Mouse (Mus musculus) limb, embryonic 12.5 days (tissue): ENCODE measurements around the gene Abhd12b. TPM values are rescaled to one million over a fixed set of nuclear protein-coding genes. Genes with fewer than 3 reads are reported as not detected.

Experiments used
- ATAC-seq: fragments of 200-750 bp; cut with Nextera tagmentation; 2 replicates; pipeline ENCODE4 v1.8.0; 2017; ENCODE audit warnings: low read depth, moderate TSS enrichment; ENCODE audit not compliant: insufficient number of reproducible peaks, insufficient read depth, low FRiP score, low TSS enrichment
- H3K27ac ChIP-seq: fragments of 300-500 bp; sonication (generic); 2 replicates; pipeline ENCODE4 v1.5.1; 2016; ENCODE audit warnings: mild to moderate bottlenecking, moderate library complexity
- H3K27me3 ChIP-seq: fragments of 300-500 bp; sonication (generic); 2 replicates; pipeline ENCODE4 v1.6.1; 2016; ENCODE audit warnings: mild to moderate bottlenecking, moderate library complexity
- H3K36me3 ChIP-seq: fragments of 300-500 bp; sonication (generic); 2 replicates; pipeline ENCODE4 v1.6.1; 2016; ENCODE audit warnings: mild to moderate bottlenecking, moderate library complexity
- H3K4me1 ChIP-seq: fragments of 300-500 bp; sonication (generic); replicated peaks from 2 replicates; pipeline ENCODE4 v1.6.1; 2016
- H3K4me2 ChIP-seq: fragments of 300-500 bp; sonication (generic); 2 replicates; pipeline ENCODE4 v1.6.1; 2016; ENCODE audit warnings: mild to moderate bottlenecking, moderate library complexity
- H3K4me3 ChIP-seq: fragments of 300-500 bp; sonication (generic); replicated peaks from 2 replicates; pipeline ENCODE4 v1.5.1; 2016; ENCODE audit warnings: mild to moderate bottlenecking
- H3K9ac ChIP-seq: fragments of 300-500 bp; sonication (generic); replicated peaks from 2 replicates; pipeline ENCODE4 v1.6.1; 2016; ENCODE audit warnings: mild to moderate bottlenecking, moderate library complexity
- H3K9me3 ChIP-seq: fragments of 300-500 bp; sonication (generic); 2 replicates; pipeline ENCODE4 v1.6.1; 2016; ENCODE audit warnings: mild to moderate bottlenecking, moderate library complexity
- WGBS: fragments of 180-500 bp; shearing (Covaris S2); methylation state at CpG from one replicate; pipeline ENCODE4 v1.1.7; 2016; 5-methylcytosine and 5-hydroxymethylcytosine counted together
- polyA plus RNA-seq: library from polyadenylated mRNA; unstranded; fragments of >200 nt; fragmentation: Nextera tagmentation; extraction: Ambion mirVana; gene quantifications from 2 replicates; pipeline ENCODE4 v1.2.1, GENCODE M21; 2016

The Abhd12b gene
- polyA plus RNA-seq, 1 experiment from 2014 or later: not detected

DNA sequence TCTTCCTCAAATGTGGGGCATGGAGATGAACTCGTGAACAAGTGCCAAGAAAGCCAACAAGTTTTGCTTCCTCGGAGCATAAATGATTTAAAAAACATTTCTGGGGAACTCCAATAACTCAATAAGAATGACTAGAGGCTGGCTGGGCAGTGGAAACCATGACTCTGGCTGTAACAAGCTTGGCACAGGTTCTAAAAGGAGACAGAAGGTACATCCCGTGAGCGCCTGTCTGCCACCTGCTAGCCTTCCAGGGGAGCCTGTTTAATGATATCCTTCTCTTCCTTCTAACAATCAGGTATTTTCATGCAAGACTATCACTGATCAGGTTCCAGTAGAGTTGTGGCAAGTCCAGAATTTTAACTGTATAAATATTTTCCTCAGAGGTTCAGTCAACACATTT is 58.6 kb downstream of the Abhd12b start:
- H3K9me3 ChIP-seq: no peaks in the 10 kb centered on the region
- H3K4me3 ChIP-seq: no peak overlapping the region
- H3K36me3 ChIP-seq: no peaks in the 10 kb centered on the region
- ATAC-seq: no peak
- 83% methylated on average over 4 of the region's 4 CpGs for WGBS
- no peak overlapping the region for H3K27ac ChIP-seq
- no peak overlapping the region for H3K4me2 ChIP-seq
- H3K4me1 ChIP-seq: no peaks in the 10 kb centered on the region; the same call in 1 of the 2 replicates
- H3K27me3 ChIP-seq: no peaks in the 10 kb centered on the region
- no peak overlapping the region for H3K9ac ChIP-seq

- WGBS: 82% methylated on average over 6 of the region's 6 CpGs
- Histone ChIP-seq H3K4me3 (no peak overlapping the region), H3K4me1 (no peaks in the 10 kb centered on the region; the same call in 1 of the 2 replicates), H3K9ac (no peak overlapping the region), H3K36me3 (no peaks in the 10 kb centered on the region), H3K9me3 (no peaks in the 10 kb centered on the region), H3K27me3 (no peaks in the 10 kb centered on the region), H3K27ac (no peak overlapping the region), H3K4me2 (no peak overlapping the region)
- no peak for ATAC-seq
These were observed 59.7 kb downstream of the Abhd12b start for GRCm38 (mm10) chr12:70213601-70214000.

DNA sequence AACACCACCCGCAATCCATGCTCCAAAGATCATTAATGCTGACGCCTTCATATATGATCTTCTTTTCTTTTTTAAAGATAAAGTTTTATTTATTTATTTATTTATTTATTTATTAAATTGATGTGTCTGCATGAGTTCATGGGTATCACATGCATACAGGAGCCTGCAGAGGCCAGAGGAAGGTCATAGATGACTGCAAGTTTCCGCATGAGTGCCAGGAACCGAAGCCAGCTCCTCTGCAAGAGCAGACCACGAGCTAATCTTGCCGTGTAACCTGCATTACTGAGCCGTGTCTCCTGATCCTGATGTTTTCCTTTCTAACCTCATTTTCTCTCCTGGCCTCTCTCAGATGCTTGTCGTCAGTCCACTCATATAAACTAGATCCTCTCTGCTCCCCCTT is 60.3 kb downstream of the Abhd12b start:
- Histone ChIP-seq H3K27me3 (no peaks in the 10 kb centered on the region), H3K27ac (no peak overlapping the region), H3K9me3 (no peaks in the 10 kb centered on the region), H3K9ac (no peak overlapping the region), H3K4me3 (no peak overlapping the region), H3K4me2 (no peak overlapping the region), H3K36me3 (no peaks in the 10 kb centered on the region), H3K4me1 (no peaks in the 10 kb centered on the region; the same call in 1 of the 2 replicates)
- ATAC-seq: no peak
- 88% methylated on average over 8 of the region's 8 CpGs for WGBS

DNA sequence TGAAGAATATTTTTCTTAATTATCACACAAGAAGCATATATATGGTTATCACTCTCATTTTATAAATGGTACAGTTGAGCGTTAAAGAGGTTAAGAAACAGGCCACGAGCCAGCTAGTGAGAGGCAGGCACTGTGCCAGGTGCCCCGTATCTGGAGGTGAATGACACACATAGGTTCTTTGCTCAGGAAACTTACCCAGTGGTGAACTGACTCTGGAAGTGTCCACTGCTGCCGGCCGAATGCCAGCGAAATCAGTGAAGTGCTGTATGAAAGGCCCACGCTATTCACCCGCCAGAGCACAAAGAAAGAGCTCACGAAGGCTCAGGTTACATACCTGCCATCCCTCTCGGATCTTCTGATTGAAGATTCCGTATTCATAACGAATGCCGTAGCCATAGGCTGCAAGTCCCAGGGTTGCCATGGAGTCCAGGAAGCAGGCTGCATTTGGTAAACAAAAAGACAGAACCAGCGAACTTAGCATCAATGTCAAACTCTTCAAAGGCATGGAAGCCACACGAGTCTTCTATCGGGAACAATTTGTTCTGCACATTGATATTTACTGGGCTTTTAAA is 62.4 kb downstream of the Abhd12b start:
- H3K27me3 ChIP-seq: no peaks in the 10 kb centered on the region
- H3K36me3 ChIP-seq: no peaks in the 10 kb centered on the region
- H3K4me3 ChIP-seq: no peak overlapping the region
- no peak overlapping the region for H3K9ac ChIP-seq
- 73% methylated on average over 16 of the region's 16 CpGs for WGBS
- no peaks in the 10 kb centered on the region for H3K9me3 ChIP-seq
- H3K27ac ChIP-seq: no peak overlapping the region
- no peaks in the 10 kb centered on the region; the same call in 1 of the 2 replicates for H3K4me1 ChIP-seq
- H3K4me2 ChIP-seq: no peak overlapping the region
- no peak for ATAC-seq

GRCm38 (mm10) chr12:70218795-70219540 is 65.0 kb downstream of the Abhd12b start:
- H3K9ac ChIP-seq: no peak overlapping the region
- no peaks in the 10 kb centered on the region; the same call in 1 of the 2 replicates for H3K4me1 ChIP-seq
- H3K27me3 ChIP-seq: no peaks in the 10 kb centered on the region
- no peak overlapping the region for H3K4me3 ChIP-seq
- no peaks in the 10 kb centered on the region for H3K9me3 ChIP-seq
- no peak overlapping the region for H3K4me2 ChIP-seq
- H3K27ac ChIP-seq: no peak overlapping the region
- ATAC-seq: no peak
- WGBS: 79% methylated on average over 8 of the region's 8 CpGs
- H3K36me3 ChIP-seq: no peaks in the 10 kb centered on the region

DNA sequence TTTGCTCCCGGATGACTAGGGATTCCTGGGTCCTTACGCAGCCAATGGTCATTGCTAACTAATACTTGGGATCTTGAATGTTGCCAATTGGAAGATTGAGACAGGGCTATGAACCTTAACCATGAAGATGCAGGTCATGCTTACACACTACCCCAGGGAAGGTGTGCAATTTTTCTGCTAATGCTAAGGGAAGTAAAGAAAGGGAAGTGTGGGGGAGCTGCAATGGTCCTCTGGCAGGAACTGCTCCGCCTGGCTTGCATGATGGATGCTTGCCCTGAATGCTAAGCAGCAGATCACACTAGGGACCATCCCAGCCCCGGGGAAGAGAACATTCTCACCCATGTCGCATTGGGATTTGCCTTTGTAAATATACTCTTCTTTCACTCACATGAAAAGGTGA is 67.5 kb downstream of the Abhd12b start:
- Histone ChIP-seq H3K27me3 (peaks cover 1% of the 10 kb centered on the region), H3K4me2 (no peak overlapping the region), H3K4me3 (no peak overlapping the region), H3K27ac (no peak overlapping the region), H3K4me1 (0 out of 2 replicates have a peak, but pooled peaks cover under 1% of the 10 kb centered on the region), H3K9ac (no peak overlapping the region), H3K9me3 (no peaks in the 10 kb centered on the region), H3K36me3 (no peaks in the 10 kb centered on the region)
- WGBS: 87% methylated on average over 5 of the region's 5 CpGs
- ATAC-seq: no peak

GRCm38 (mm10) chr12:70223331-70223730 is 69.4 kb downstream of the Abhd12b start:
- H3K27me3 ChIP-seq: peaks cover 5% of the 10 kb centered on the region
- no peak overlapping the region for H3K27ac ChIP-seq
- no peak overlapping the region for H3K4me2 ChIP-seq
- WGBS: 72% methylated on average over 4 of the region's 4 CpGs
- H3K4me3 ChIP-seq: no peak overlapping the region
- no peak overlapping the region for H3K9ac ChIP-seq
- no peaks in the 10 kb centered on the region for H3K36me3 ChIP-seq
- peaks cover 12% of the 10 kb centered on the region; the same call in 1 of the 2 replicates for H3K4me1 ChIP-seq
- no peaks in the 10 kb centered on the region for H3K9me3 ChIP-seq
- ATAC-seq: no peak

- Histone ChIP-seq H3K4me3 (peak overlapping the region; percentile 46), H3K27me3 (peaks cover 5% of the 10 kb centered on the region), H3K4me2 (peak overlapping the region; percentile 90), H3K9ac (peak overlapping the region; percentile 66), H3K4me1 (peaks cover 12% of the 10 kb centered on the region; the same call in 1 of the 2 replicates), H3K9me3 (no peaks in the 10 kb centered on the region), H3K36me3 (no peaks in the 10 kb centered on the region), H3K27ac (no peak overlapping the region)
- no peak for ATAC-seq
- WGBS: 29% methylated on average over 5 of the region's 5 CpGs
These were observed 72.7 kb downstream of the Abhd12b start for GRCm38 (mm10) chr12:70226655-70227054.

- peak; percentile 86 for ATAC-seq
- H3K4me1 ChIP-seq: peaks cover 12% of the 10 kb centered on the region; the same call in 1 of the 2 replicates
- peak overlapping the region; percentile 90 for H3K4me2 ChIP-seq
- H3K9me3 ChIP-seq: no peaks in the 10 kb centered on the region
- H3K36me3 ChIP-seq: no peaks in the 10 kb centered on the region
- WGBS: under 1% methylated on average over 48 of the region's 52 CpGs
- no peak overlapping the region for H3K27ac ChIP-seq
- peak overlapping the region; percentile 66 for H3K9ac ChIP-seq
- peaks cover 5% of the 10 kb centered on the region for H3K27me3 ChIP-seq
- H3K4me3 ChIP-seq: peak overlapping the region; percentile 46
These were observed 73.4 kb downstream of the Abhd12b start for GRCm38 (mm10) chr12:70227121-70227932.

GRCm38 (mm10) chr12:70228155-70228554 is 74.2 kb downstream of the Abhd12b start:
- H3K27me3 ChIP-seq: peaks cover 5% of the 10 kb centered on the region
- H3K4me3 ChIP-seq: peak overlapping the region; percentile 46; the same call in 1 of the 2 replicates
- ATAC-seq: no peak

DNA sequence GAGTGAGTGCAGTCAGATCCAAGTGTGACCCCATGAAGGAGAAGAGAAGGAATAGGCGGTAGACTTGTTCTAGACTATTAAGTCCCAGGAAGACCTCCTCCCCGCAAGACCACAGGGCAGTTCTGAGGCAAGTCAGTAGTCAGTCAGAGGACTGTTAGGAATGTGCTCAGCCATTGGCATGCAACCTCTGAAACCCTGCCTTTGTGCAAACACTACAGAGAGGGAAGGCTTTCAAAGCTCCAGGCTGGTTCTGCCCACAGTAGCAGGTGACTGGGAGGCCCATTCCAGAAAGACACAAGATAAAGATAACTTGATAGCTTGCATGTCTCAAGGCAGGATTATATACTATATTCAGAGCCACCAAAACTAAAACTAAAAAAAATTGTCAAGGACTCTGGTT is 77.4 kb downstream of the Abhd12b start, which contains the start of gene Pygl:
Gene Pygl, minus strand, starts transcription at position 195 of the 400 bp plus-strand sequence.
- Histone ChIP-seq H3K4me2 (no peak within 1 kb of the TSS), H3K4me3 (no peak within 1 kb of the TSS), H3K4me1 (peaks cover 12% of the 10 kb centered on the region; the same call in 1 of the 2 replicates), H3K9me3 (no peaks in the 10 kb centered on the region), H3K27ac (no peak within 1 kb of the TSS), H3K27me3 (peaks cover 5% of the 10 kb centered on the region), H3K9ac (no peak within 1 kb of the TSS), H3K36me3 (no peaks in the 10 kb centered on the region)
- 93% methylated on average over 2 of the region's 2 CpGs for WGBS
- ATAC-seq: no peak

More at GRCm38 (mm10) chr12:70228155-70228554, 74.2 kb downstream of the Abhd12b start:
- Histone ChIP-seq H3K27ac (no peak overlapping the region), H3K4me2 (peak overlapping the region; percentile 90), H3K9ac (no peak overlapping the region), H3K36me3 (no peaks in the 10 kb centered on the region), H3K9me3 (no peaks in the 10 kb centered on the region), H3K4me1 (peaks cover 12% of the 10 kb centered on the region; the same call in 1 of the 2 replicates)
- 62% methylated on average over 11 of the region's 11 CpGs for WGBS
